Mouse (Mus musculus): Measurements from ENCODE around the gene Pdlim5.

- TF ChIP-seq CTCF (IDR thresholded peaks at IDR 0.05; ENCODE audit: extremely low read depth, insufficient read depth, low read length) (no peak), POLR2A (IDR thresholded peaks at IDR 0.05; ENCODE audit: extremely low read depth, insufficient read depth, low read length) (no peak)
These were observed 62.8 kb downstream of the Pdlim5 start for GRCm38 (mm10) chr3:142332716-142333115.

Measured in cortical plate, adult 2 months (tissue).